Mouse (Mus musculus): Measurements from ENCODE around the gene Otx2. TPM values are rescaled to one million over a fixed set of nuclear protein-coding genes. Genes with fewer than 3 reads are reported as not detected.

Otx2 gene
- polyA plus RNA-seq (2012; rRNA removed): 0.11 TPM in 1 of 2 replicates, not detected in the other

DNA sequence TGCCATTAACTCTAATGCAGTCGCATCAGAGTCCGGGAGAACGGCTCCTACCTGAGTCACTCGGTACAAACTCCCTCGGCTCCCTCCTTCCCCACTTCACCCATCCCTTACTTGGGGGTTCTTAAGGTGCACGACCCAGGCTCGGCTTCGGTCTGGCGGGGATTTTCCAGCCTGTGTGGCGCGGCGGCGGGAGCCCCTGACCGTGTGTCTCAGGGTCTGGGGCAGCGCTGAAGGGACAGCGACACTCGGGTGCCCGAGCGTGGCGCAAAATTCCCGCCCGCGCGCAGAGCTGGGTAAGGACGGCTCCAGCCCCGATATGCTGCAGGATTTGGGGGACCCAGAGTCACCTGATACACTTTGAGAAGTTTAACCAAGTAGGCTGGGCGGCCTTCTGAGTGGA, at the start of gene Otx2:
Gene Otx2, minus strand, starts transcription at position 279 of the 400 bp plus-strand sequence.
- Histone ChIP-seq H3K36me3 (ENCODE audit: control insufficient read depth, insufficient read depth, low read length) (no peaks in the 10 kb centered on the region), H3K4me1 (ENCODE audit: control insufficient read depth, insufficient read depth, low read length) (no peaks in the 10 kb centered on the region; the same call in 1 of the 2 replicates), H3K27ac (ENCODE audit: control insufficient read depth, insufficient read depth, low read depth, low read length) (no peak within 1 kb of the TSS), H3K27me3 (ENCODE audit: control insufficient read depth, insufficient read depth, low read length) (peaks cover 2% of the 10 kb centered on the region), H3K4me3 (ENCODE audit: control insufficient read depth, low read depth, low read length) (no peak within 1 kb of the TSS)
- no peak for TF ChIP-seq POLR2A (IDR thresholded peaks at IDR 0.05; ENCODE audit: control insufficient read depth, low read depth, low read length)

GRCm38 (mm10) chr14:48722763-48723162, 49.1 kb upstream of the Otx2 start:
- H3K27me3 ChIP-seq (ENCODE audit: control insufficient read depth, insufficient read depth, low read length): no peaks in the 10 kb centered on the region
- H3K4me1 ChIP-seq (ENCODE audit: control insufficient read depth, insufficient read depth, low read length): no peaks in the 10 kb centered on the region
- H3K36me3 ChIP-seq (ENCODE audit: control insufficient read depth, insufficient read depth, low read length): no peaks in the 10 kb centered on the region
- no peak for TF ChIP-seq CTCF (IDR thresholded peaks at IDR 0.05; ENCODE audit: control insufficient read depth, insufficient read depth, insufficient replicate concordance, low read depth, low read length)
- no peak for TF ChIP-seq POLR2A (IDR thresholded peaks at IDR 0.05; ENCODE audit: control insufficient read depth, low read depth, low read length)
- H3K27ac ChIP-seq (ENCODE audit: control insufficient read depth, insufficient read depth, low read depth, low read length): no peak overlapping the region
- no peak overlapping the region for H3K4me3 ChIP-seq (ENCODE audit: control insufficient read depth, low read depth, low read length)

- Histone ChIP-seq H3K4me3 (ENCODE audit: control insufficient read depth, low read depth, low read length) (no peak overlapping the region), H3K27ac (ENCODE audit: control insufficient read depth, insufficient read depth, low read depth, low read length) (no peak overlapping the region), H3K27me3 (ENCODE audit: control insufficient read depth, insufficient read depth, low read length) (no peaks in the 10 kb centered on the region), H3K36me3 (ENCODE audit: control insufficient read depth, insufficient read depth, low read length) (no peaks in the 10 kb centered on the region), H3K4me1 (ENCODE audit: control insufficient read depth, insufficient read depth, low read length) (no peaks in the 10 kb centered on the region)
- TF ChIP-seq CTCF (IDR thresholded peaks at IDR 0.05; ENCODE audit: control insufficient read depth, insufficient read depth, insufficient replicate concordance, low read depth, low read length) (no peak), POLR2A (IDR thresholded peaks at IDR 0.05; ENCODE audit: control insufficient read depth, low read depth, low read length) (no peak)
Observed at GRCm38 (mm10) chr14:48719296-48719695, 45.7 kb upstream of the Otx2 start.

GRCm38 (mm10) chr14:48717632-48718279, 44.1 kb upstream of the Otx2 start:
- Histone ChIP-seq H3K4me1 (ENCODE audit: control insufficient read depth, insufficient read depth, low read length) (no peaks in the 10 kb centered on the region), H3K4me3 (ENCODE audit: control insufficient read depth, low read depth, low read length) (no peak overlapping the region), H3K36me3 (ENCODE audit: control insufficient read depth, insufficient read depth, low read length) (no peaks in the 10 kb centered on the region), H3K27ac (ENCODE audit: control insufficient read depth, insufficient read depth, low read depth, low read length) (no peak overlapping the region), H3K27me3 (ENCODE audit: control insufficient read depth, insufficient read depth, low read length) (no peaks in the 10 kb centered on the region)
- TF ChIP-seq POLR2A (IDR thresholded peaks at IDR 0.05; ENCODE audit: control insufficient read depth, low read depth, low read length) (no peak), CTCF (IDR thresholded peaks at IDR 0.05; ENCODE audit: control insufficient read depth, insufficient read depth, insufficient replicate concordance, low read depth, low read length) (no peak)

DNA sequence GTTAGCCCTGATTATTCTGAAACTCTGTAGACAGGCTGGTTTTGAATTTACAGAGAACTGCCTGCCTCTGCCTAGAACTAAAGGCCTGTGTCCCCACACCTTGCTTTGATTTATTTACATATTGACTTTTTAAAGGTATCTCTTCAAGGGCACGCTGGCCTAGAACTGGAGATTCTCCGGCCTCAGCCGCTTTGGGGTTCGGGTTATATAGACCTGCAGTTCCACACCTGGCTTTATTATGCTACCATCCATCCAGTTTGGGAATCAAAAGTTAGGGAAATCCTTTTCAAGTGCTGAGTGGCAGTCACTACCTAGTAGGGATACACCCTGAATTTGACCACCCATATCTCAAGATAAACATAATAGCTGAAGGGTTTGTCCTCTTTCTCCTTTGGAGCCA, 42.8 kb upstream of the Otx2 start:
- Histone ChIP-seq H3K27me3 (ENCODE audit: control insufficient read depth, insufficient read depth, low read length) (no peaks in the 10 kb centered on the region), H3K4me1 (ENCODE audit: control insufficient read depth, insufficient read depth, low read length) (no peaks in the 10 kb centered on the region), H3K36me3 (ENCODE audit: control insufficient read depth, insufficient read depth, low read length) (no peaks in the 10 kb centered on the region), H3K4me3 (ENCODE audit: control insufficient read depth, low read depth, low read length) (no peak overlapping the region), H3K27ac (ENCODE audit: control insufficient read depth, insufficient read depth, low read depth, low read length) (no peak overlapping the region)
- TF ChIP-seq POLR2A (IDR thresholded peaks at IDR 0.05; ENCODE audit: control insufficient read depth, low read depth, low read length): no peak
- TF ChIP-seq CTCF (IDR thresholded peaks at IDR 0.05; ENCODE audit: control insufficient read depth, insufficient read depth, insufficient replicate concordance, low read depth, low read length): no peak

- Histone ChIP-seq H3K27me3 (ENCODE audit: control insufficient read depth, insufficient read depth, low read length) (no peaks in the 10 kb centered on the region), H3K27ac (ENCODE audit: control insufficient read depth, insufficient read depth, low read depth, low read length) (no peak overlapping the region), H3K36me3 (ENCODE audit: control insufficient read depth, insufficient read depth, low read length) (no peaks in the 10 kb centered on the region), H3K4me1 (ENCODE audit: control insufficient read depth, insufficient read depth, low read length) (no peaks in the 10 kb centered on the region), H3K4me3 (ENCODE audit: control insufficient read depth, low read depth, low read length) (no peak overlapping the region)
- no peak for TF ChIP-seq CTCF (IDR thresholded peaks at IDR 0.05; ENCODE audit: control insufficient read depth, insufficient read depth, insufficient replicate concordance, low read depth, low read length)
- TF ChIP-seq POLR2A (IDR thresholded peaks at IDR 0.05; ENCODE audit: control insufficient read depth, low read depth, low read length): no peak
Observed at GRCm38 (mm10) chr14:48710871-48711370, 37.3 kb upstream of the Otx2 start.

DNA sequence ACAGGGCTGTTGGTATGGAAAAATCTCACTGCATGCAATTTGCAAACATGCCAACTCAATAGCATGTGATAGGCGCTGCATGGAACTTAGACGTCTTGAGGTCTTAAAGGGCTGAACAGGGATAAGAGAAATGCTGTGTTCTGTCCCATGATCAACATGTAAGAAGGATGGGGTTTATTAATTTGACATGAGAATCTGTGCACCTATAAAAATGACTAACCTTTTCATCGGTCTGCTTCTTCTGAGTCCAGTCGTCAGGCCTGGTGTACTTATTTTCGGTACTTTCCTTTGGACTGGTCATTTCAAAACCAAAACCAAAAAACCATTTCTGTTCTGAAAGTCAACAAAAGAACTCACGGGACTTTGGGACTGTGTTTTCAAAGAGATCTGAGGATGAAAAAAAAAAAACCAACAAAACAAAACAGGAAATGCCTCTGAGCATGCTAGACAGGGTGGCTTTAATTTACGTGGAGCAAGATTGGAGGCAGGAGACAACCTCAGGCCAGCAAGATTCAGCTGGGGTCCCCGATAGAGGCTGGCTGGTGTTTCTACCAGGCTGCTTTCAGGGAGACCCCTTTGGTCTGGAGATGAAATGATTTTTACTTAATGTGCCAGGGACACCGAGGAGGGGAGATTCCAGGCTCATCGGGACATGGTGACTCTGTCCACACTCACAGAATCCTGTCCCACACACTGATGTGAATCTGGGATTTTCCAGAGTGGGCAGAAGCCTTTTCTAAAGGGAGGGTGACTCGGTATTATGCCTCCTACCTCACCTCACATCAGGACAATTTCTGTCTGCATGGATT, 36.6 kb upstream of the Otx2 start:
- Histone ChIP-seq H3K36me3 (ENCODE audit: control insufficient read depth, insufficient read depth, low read length) (no peaks in the 10 kb centered on the region), H3K4me3 (ENCODE audit: control insufficient read depth, low read depth, low read length) (no peak overlapping the region), H3K27me3 (ENCODE audit: control insufficient read depth, insufficient read depth, low read length) (no peaks in the 10 kb centered on the region), H3K27ac (ENCODE audit: control insufficient read depth, insufficient read depth, low read depth, low read length) (no peak overlapping the region), H3K4me1 (ENCODE audit: control insufficient read depth, insufficient read depth, low read length) (no peaks in the 10 kb centered on the region)
- TF ChIP-seq CTCF (IDR thresholded peaks at IDR 0.05; ENCODE audit: control insufficient read depth, insufficient read depth, insufficient replicate concordance, low read depth, low read length): no peak
- no peak for TF ChIP-seq POLR2A (IDR thresholded peaks at IDR 0.05; ENCODE audit: control insufficient read depth, low read depth, low read length)
